Comparison of ENCODE assay signal across 12 mouse cellular contexts in the genomic region with DNA sequence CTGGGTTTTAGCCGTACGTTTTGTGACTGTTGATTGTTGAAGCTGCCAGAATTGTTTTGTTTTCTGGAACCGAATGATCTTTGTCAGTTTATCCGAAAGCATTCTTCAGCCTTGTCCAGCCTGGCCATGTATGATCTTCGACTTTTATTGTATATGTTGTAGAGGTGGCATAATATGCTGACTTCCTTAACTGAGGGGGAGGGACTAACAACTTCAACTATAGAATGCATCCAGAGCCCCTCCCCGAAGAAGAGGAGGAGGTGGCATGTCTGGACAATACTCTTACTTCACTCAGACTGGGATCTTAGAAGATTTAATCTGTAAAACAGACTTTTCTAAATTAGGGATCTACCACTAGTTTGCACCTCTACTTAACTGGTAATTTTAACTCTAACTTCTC.
DNase-seq lines count a peak whose midpoint lies in the region; ATAC-seq and TF ChIP-seq lines count a peak whose summit lies in the region.
"Had no signal": no experiment of that assay in that cellular context is flagged by ENCODE, and none has a peak within 500 bp of the region (broad histone marks: within the 10 kb centered on the region; RNA-seq: fewer than 3 reads in every experiment).

No protein-coding gene starts in this region.

- H3K9ac ChIP-seq in kidney, embryonic 16.5 days (replicated peaks; ENCODE audit: low read length), result peak overlapping the region; percentile 59
- H3K9ac ChIP-seq in embryonic facial prominence, embryonic 15.5 days, result 0 out of 2 replicates have a peak overlapping the region, but pooled peaks have one; percentile 9
- H3K9ac ChIP-seq in limb, embryonic 15.5 days, result no peak overlapping the region
- H3K9ac ChIP-seq: forebrain, embryonic 12.5 days had no signal

- peak overlapping the region; percentile 48 for H3K27ac ChIP-seq in gastrocnemius, adult 2 months
- H3K27ac ChIP-seq in kidney, embryonic 16.5 days (ENCODE audit: low read length), result peak overlapping the region; percentile 84
- peak overlapping the region; percentile 70 for H3K27ac ChIP-seq in embryonic facial prominence, embryonic 15.5 days (replicated peaks)
- peak overlapping the region; percentile 47 for H3K27ac ChIP-seq in limb, embryonic 15.5 days
- H3K27ac ChIP-seq: forebrain, embryonic 12.5 days had no signal

- 44% methylated on average over 6 of the region's 6 CpGs for WGBS in kidney, embryonic 16.5 days
- WGBS in embryonic facial prominence, embryonic 15.5 days, result 54% methylated on average over 6 of the region's 6 CpGs
- WGBS in limb, embryonic 15.5 days, result 45% methylated on average over 6 of the region's 6 CpGs

- no peaks in the 10 kb centered on the region for H3K36me3 ChIP-seq in kidney, embryonic 16.5 days (ENCODE audit: insufficient read depth, low read length)
- no peaks in the 10 kb centered on the region for H3K36me3 ChIP-seq in embryonic facial prominence, embryonic 15.5 days
- no peaks in the 10 kb centered on the region for H3K36me3 ChIP-seq in limb, embryonic 15.5 days
- H3K36me3 ChIP-seq: forebrain, embryonic 12.5 days had no signal

- peak overlapping the region; percentile 60 for H3K4me3 ChIP-seq in gastrocnemius, adult 2 months
- peak overlapping the region; percentile 46 for H3K4me3 ChIP-seq in kidney, embryonic 16.5 days (ENCODE audit: low read length)
- H3K4me3 ChIP-seq in embryonic facial prominence, embryonic 15.5 days (replicated peaks), result peak overlapping the region; percentile 29
- H3K4me3 ChIP-seq in limb, embryonic 15.5 days, result peak overlapping the region; percentile 34
- H3K4me3 ChIP-seq: forebrain, embryonic 12.5 days had no signal

- no peak for DNase-seq in gastrocnemius, adult 2 months
- DNase-seq in gastrocnemius, adult 18-20 months (ENCODE audit: low spot score), result no peak
- no peak for DNase-seq in kidney, adult 9 months
- no peak for DNase-seq in layer of hippocampus, adult 9-11 months
- DNase-seq: cerebellum, adult 11-12 months; gastrocnemius, postnatal 14 days had no signal

- H3K4me2 ChIP-seq in kidney, embryonic 16.5 days (replicated peaks; ENCODE audit: low read depth, low read length), result peak overlapping the region; percentile 53
- H3K4me2 ChIP-seq in embryonic facial prominence, embryonic 15.5 days (replicated peaks), result peak overlapping the region; percentile 27
- H3K4me2 ChIP-seq in limb, embryonic 15.5 days, result peak overlapping the region; percentile 27
- H3K4me2 ChIP-seq: forebrain, embryonic 12.5 days had no signal

- no peak for TF ChIP-seq CTCF in gastrocnemius, adult 2 months (IDR thresholded peaks at IDR 0.05)

- no peaks in the 10 kb centered on the region for H3K27me3 ChIP-seq in kidney, embryonic 16.5 days (ENCODE audit: insufficient read depth, low read length)
- H3K27me3 ChIP-seq in embryonic facial prominence, embryonic 15.5 days, result no peaks in the 10 kb centered on the region
- H3K27me3 ChIP-seq in limb, embryonic 15.5 days, result no peaks in the 10 kb centered on the region
- H3K27me3 ChIP-seq: forebrain, embryonic 12.5 days had no signal

- H3K4me1 ChIP-seq in kidney, embryonic 16.5 days (ENCODE audit: insufficient read depth, low read length), result peaks cover 33% of the 10 kb centered on the region
- peaks cover 21% of the 10 kb centered on the region for H3K4me1 ChIP-seq in embryonic facial prominence, embryonic 15.5 days
- peaks cover 16% of the 10 kb centered on the region; the same call in 1 of the 2 replicates for H3K4me1 ChIP-seq in limb, embryonic 15.5 days
- H3K4me1 ChIP-seq: forebrain, embryonic 12.5 days had no signal

- ATAC-seq in kidney, embryonic 16.5 days (ENCODE audit: low FRiP score, low TSS enrichment), result no peak
- ATAC-seq in embryonic facial prominence, embryonic 15.5 days (ENCODE audit: insufficient number of reproducible peaks, low FRiP score, low TSS enrichment, low read depth), result no peak
- no peak for ATAC-seq in limb, embryonic 15.5 days (ENCODE audit: insufficient number of reproducible peaks, low FRiP score, low TSS enrichment, low read depth)
- ATAC-seq in megakaryocyte, adult 5-6 weeks (ENCODE audit: poor library complexity, severe bottlenecking), result no peak
- ATAC-seq: hindbrain, embryonic 16.5 days had no signal

- intact Hi-C loops in gastrocnemius, adult 2 months (cut with DNase I), result no loop called here

- H3K9me3 ChIP-seq in kidney, embryonic 16.5 days (ENCODE audit: low read length), result no peaks in the 10 kb centered on the region
- H3K9me3 ChIP-seq in embryonic facial prominence, embryonic 15.5 days (replicated peaks), result no peaks in the 10 kb centered on the region
- H3K9me3 ChIP-seq in limb, embryonic 15.5 days, result no peaks in the 10 kb centered on the region
- H3K9me3 ChIP-seq: forebrain, embryonic 12.5 days had no signal
